Mouse (Mus musculus) mouse embryonic stem cell (cell line): ENCODE data around the gene Mug2.
"Not testable (repeated sequence)": the region's sequence is repeated elsewhere in the genome, so short reads cannot be mapped to it uniquely, and the experiment has no call there.

Source experiments
- in situ Hi-C, 2 experiments: fragments of 300-500 bp; cut with MboI; formaldehyde crosslinking; loops; 1 replicate in 1 of 2; 3 replicates in 1 of 2; pipeline ENCODE4 v1.14.3; 2019 to 2020; ENCODE audit warnings: low sequenced_read_pairs in 2 of 2, low pct_unique_long_range_greater_than_20kb in 1 of 2, mixed read lengths in 1 of 2; ENCODE audit not compliant: unreplicated experiment in 1 of 2

Mug2 gene

DNA sequence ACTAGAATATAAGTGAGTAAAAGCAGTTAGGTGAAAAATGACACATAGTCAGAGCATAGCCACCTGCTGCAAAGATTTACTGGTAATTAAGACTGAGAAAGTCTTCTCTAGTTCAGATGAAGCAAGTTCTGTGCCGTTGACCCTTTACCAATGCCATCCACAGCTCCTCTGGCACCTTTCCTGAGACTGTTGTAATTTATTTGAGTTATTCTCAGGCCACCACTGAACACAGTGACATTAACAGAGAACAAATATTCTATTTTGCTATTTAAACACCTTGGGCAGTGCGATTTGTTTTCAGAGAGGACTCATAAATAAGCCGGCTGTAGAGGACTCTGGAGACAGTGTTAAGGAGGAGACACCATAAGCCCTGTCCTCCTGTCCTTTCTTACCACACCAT lies at the start of gene Mug2:
Gene Mug2, plus strand, starts transcription at position 301 of the 400 bp plus-strand sequence.
- in situ Hi-C loops = not testable (repeated sequence)

DNA sequence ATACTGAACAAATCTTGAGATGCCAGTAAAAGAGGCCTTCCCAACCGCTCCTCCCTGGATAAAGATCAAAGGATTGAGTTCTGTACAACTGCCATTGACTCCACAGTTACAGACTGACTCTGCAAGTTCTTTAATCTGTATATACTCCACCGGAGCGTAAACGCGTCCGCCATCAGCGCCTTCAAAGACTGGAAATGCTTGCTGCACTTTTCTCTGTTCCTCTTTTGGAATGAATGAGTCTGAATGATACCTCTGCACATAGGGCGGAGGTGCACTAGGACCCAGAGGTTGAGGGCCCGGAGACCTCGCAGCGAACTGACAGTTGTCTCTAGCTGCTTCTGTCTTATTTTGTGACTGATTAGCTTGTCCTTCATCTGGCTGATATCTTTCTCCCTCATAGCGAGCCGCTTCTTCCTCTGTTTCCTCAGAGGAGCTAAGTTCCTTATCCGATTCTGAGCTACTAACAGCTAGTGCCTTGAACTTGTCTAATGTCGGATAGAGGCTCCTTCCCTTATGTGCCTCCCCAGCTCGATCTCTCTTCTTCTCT lies 48.7 kb upstream of the Mug2 start:
- in situ Hi-C loops = not testable (repeated sequence)

DNA sequence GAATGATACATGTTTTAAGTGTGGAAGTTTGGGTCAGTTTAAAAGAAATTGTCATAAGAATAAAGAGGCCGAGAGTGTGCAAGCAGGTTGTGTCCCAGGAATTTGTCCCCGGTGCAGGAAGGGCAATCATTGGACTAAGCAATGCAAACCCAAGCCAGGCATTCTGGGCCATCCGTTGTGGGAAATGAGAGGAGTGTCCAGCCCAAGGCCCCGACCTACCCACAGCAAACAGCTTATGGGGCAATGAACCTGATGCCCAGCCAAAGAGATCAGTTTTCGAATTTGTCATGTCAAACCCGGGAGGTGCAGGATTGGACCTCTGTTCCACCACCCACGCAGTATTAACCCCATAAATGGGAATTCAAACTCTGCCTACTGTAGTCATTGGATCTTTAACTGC lies 30.9 kb upstream of the Mug2 start:
- in situ Hi-C loops = no loop called here

DNA sequence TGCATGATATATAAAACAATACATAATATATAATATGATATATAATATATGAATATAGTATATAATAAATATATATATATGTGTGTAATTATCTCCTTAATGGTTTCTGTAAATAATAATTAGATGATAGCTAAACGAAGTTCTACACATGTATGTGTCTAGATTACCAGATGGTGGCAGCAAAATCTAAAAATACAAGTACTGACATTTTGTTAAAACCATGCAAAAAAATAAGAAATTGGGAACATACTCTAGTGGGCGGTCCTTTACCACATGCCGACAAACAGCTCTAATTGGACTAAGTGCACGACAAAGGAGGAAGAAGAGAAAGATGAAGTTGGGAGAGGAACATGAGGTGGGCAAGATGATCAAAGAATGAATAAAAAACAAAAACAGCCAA lies 94.3 kb downstream of the Mug2 start:
- in situ Hi-C loops = loop anchor here in 1 of 2 experiments (25.0 kb wide), 3 partner anchors 136 to 539 kb away; no protein-coding TSS in a partner anchor

DNA sequence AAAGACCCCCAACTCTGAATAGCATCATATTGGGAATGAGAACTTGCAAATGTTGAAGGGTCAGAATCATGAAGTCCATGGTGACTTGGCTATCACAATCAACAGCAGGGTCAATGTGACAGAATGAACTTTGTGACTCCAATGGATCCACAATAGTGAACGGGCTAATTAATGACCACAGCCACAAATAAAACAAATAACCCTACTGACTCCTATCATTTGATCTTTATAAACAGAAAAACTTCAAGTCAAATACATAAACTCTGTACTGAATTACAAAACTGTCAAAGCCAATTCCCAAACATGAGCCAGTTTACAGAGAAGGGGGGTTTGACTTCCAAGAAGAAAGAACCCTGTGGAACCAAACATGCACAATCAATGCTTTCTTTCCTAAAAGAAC lies 95.1 kb downstream of the Mug2 start:
- in situ Hi-C loops = loop anchor here in 1 of 2 experiments (25.0 kb wide), 3 partner anchors 136 to 539 kb away; no protein-coding TSS in a partner anchor

DNA sequence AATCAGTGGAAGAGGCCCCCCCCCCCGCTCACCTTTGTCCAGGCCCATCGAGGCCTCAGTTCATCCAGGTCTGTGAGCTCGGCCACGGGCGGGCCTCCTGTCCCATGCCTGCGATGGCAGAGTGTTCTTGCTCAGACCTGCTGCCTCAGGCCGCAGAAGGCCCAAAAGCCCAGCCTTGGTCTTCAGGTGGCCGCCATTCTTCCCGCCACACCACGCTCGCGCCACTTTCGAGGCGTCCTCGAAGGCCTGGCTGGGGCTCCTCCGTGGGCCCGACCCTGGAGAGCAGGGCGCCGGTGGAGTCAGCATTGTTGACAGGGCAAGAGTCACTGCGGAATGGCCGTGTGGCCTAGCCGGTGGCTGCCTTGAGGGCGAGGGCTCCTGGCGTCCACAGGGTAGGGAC lies 110.4 kb downstream of the Mug2 start:
- in situ Hi-C loops = loop anchor here in 1 of 2 experiments (25.0 kb wide), 3 partner anchors 120 to 555 kb away; no protein-coding TSS in a partner anchor

DNA sequence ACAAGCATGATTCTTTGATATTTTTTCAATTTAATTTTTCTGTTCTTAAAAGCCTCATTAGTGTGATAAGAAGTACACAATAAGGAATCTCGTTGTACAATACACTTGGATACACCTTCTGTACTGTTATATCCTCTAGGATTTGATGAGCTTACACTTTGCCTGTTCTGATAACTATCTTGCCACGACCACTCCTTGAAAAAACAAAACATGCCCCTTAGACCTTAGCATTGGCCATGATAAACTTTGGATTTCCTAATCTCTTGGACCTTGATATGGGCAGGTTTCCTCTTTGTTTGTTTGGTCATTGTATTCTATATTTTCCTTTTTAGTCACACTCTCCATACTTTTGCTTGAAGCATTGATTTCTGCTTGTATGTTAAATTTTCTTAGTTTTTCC lies 123.0 kb downstream of the Mug2 start:
- in situ Hi-C loops = no loop called here
